Mouse (Mus musculus) Muller cell, postnatal 12 days (primary cell): ENCODE results near the gene Chst14.

Experiments used
- DNase-seq: peaks from one replicate; pipeline ENCODE4 v3.0.0-alpha.2; 2015; ENCODE audit errors: inconsistent ontology term

Gene Chst14

GRCm38 (mm10) chr2:118963676-118964012 lies 37.3 kb downstream of the Chst14 start:
- no peak for DNase-seq

- no peak for DNase-seq
These were observed 43.4 kb downstream of the Chst14 start for GRCm38 (mm10) chr2:118969585-118970147.

- DNase-seq: no peak
These were observed 45.8 kb downstream of the Chst14 start for GRCm38 (mm10) chr2:118972048-118972447.

- DNase-seq: peak; percentile 85
These were observed 46.5 kb downstream of the Chst14 start for GRCm38 (mm10) chr2:118972687-118973376.

GRCm38 (mm10) chr2:118975855-118976254 lies 49.6 kb downstream of the Chst14 start:
- no peak for DNase-seq

GRCm38 (mm10) chr2:118976282-118976929 lies 50.1 kb downstream of the Chst14 start:
- peak; percentile 87 for DNase-seq

GRCm38 (mm10) chr2:118976941-118977340 lies 50.6 kb downstream of the Chst14 start:
- DNase-seq: no peak

GRCm38 (mm10) chr2:118978064-118978463 lies 51.8 kb downstream of the Chst14 start:
- no peak for DNase-seq
